Mouse (Mus musculus) adrenal gland, adult (tissue): Measurements from ENCODE around the gene Zdhhc14.
"Not testable (repeated sequence)": the region's sequence is repeated elsewhere in the genome, so short reads cannot be mapped to it uniquely, and the experiment has no call there.

ENCODE experiments used
- DNase-seq, 2 experiments: peaks; one replicate each; pipeline ENCODE4 v3.0.0; 2022 to 2023; ENCODE audit warnings: low spot score in 1 of 2; ENCODE audit not compliant: inconsistent age in 2 of 2

Gene Zdhhc14

GRCm38 (mm10) chr17:5598999-5599398 is 106.6 kb downstream of the Zdhhc14 start:
- DNase-seq, result no peak

GRCm38 (mm10) chr17:5600505-5601027 is 108.2 kb downstream of the Zdhhc14 start:
- DNase-seq, result no peak

GRCm38 (mm10) chr17:5601953-5602352 is 109.6 kb downstream of the Zdhhc14 start:
- no peak for DNase-seq

GRCm38 (mm10) chr17:5606151-5606591 is 113.8 kb downstream of the Zdhhc14 start:
- DNase-seq, result no peak

GRCm38 (mm10) chr17:5607352-5607751 is 115.0 kb downstream of the Zdhhc14 start:
- DNase-seq, result no peak

GRCm38 (mm10) chr17:5609875-5610552 is 117.7 kb downstream of the Zdhhc14 start:
- no peak for DNase-seq

- DNase-seq, result no peak
Measured at GRCm38 (mm10) chr17:5612236-5612635, 119.9 kb downstream of the Zdhhc14 start.

- DNase-seq, result peak; percentile 27 to 55
Measured at GRCm38 (mm10) chr17:5614771-5615318, 122.5 kb downstream of the Zdhhc14 start.

- DNase-seq, result no peak
Measured at GRCm38 (mm10) chr17:5621626-5622591, 129.6 kb downstream of the Zdhhc14 start.

GRCm38 (mm10) chr17:5622764-5623163 is 130.4 kb downstream of the Zdhhc14 start:
- no peak for DNase-seq

GRCm38 (mm10) chr17:5623181-5623580 is 130.8 kb downstream of the Zdhhc14 start:
- no peak for DNase-seq

- not testable (repeated sequence) for DNase-seq
Measured at GRCm38 (mm10) chr17:5624815-5625214, 132.5 kb downstream of the Zdhhc14 start.

GRCm38 (mm10) chr17:5626402-5626801 is 134.0 kb downstream of the Zdhhc14 start:
- DNase-seq, result peak in 1 of 2 experiments; percentile 29

GRCm38 (mm10) chr17:5627664-5628063 is 135.3 kb downstream of the Zdhhc14 start:
- no peak for DNase-seq

- DNase-seq, result no peak
Measured at GRCm38 (mm10) chr17:5629651-5630050, 137.3 kb downstream of the Zdhhc14 start.

GRCm38 (mm10) chr17:5635254-5635653 is 142.9 kb downstream of the Zdhhc14 start:
- no peak for DNase-seq

- DNase-seq, result no peak
Measured at GRCm38 (mm10) chr17:5641436-5641835, 149.1 kb downstream of the Zdhhc14 start.

GRCm38 (mm10) chr17:5642918-5643721 is 150.8 kb downstream of the Zdhhc14 start:
- DNase-seq, result no peak

GRCm38 (mm10) chr17:5650124-5650523 is 157.8 kb downstream of the Zdhhc14 start:
- no peak for DNase-seq

- DNase-seq, result no peak
Measured at GRCm38 (mm10) chr17:5650642-5651041, 158.3 kb downstream of the Zdhhc14 start.

GRCm38 (mm10) chr17:5651551-5651950 is 159.2 kb downstream of the Zdhhc14 start:
- no peak for DNase-seq
